Mouse (Mus musculus): Measurements from ENCODE around the gene Arhgap10.

Arhgap10 gene

DNA sequence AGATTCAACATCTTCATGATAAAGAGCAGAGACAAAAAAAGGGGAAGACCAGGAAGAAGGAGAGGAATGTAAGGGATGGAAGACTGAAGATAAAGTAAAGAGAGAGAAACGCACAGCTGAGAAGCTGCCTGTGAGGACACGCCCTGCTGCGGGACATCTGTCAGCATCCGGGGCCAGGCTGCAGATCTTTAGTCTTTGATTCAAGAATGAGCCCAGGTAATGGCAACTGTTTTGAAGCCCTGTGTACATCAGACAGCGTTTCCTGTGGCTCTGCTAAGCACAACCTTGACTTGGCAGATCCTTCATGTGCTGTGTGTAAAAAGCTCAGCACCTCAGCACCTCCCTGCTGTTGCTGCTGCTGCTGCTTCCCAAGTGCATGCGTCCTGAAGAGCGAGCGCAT, 134.1 kb downstream of the Arhgap10 start:
- DNase-seq, result no peak

- DNase-seq, result no peak
These were observed 136.9 kb downstream of the Arhgap10 start for GRCm38 (mm10) chr8:77380844-77381243.

DNA sequence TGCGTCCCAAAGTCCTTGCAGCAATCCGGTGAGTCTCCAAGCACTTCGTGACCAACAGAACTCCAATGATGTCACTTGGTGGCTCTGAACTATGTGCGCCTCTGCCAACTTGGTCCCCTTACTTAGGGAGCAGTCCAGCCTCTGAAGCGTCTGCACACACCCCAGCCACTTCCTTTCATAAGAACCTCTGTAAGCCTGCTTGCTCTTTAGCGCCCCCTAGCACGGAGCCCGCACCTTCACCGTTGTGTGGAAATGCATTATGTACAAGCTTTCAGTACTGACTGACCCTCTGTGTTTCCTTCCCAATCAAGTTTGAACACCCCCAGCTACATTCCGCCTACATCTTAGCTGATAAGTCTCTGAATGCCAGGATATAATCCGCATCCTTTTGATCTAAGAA, 138.5 kb downstream of the Arhgap10 start:
- DNase-seq, result no peak

DNA sequence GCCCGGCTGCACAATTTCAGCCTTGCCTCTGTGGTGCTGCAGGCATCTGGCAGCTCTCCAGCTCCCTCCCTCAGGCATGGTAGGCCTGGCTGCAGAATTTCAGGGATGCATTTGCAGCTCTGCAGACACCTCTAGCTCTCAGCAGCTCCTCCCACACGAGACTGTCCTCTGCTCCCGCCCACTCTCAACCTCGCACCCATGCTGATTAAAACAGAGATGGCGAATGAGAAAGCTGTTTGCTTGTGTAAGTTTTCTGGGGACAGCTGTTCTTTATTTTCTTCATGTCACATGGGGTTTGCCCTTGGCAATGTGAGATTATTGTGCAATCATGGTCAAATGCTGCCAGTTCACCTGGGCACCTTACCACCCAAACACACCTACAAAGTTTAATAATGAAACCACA, 141.3 kb downstream of the Arhgap10 start:
- DNase-seq, result peak; percentile 24

DNA sequence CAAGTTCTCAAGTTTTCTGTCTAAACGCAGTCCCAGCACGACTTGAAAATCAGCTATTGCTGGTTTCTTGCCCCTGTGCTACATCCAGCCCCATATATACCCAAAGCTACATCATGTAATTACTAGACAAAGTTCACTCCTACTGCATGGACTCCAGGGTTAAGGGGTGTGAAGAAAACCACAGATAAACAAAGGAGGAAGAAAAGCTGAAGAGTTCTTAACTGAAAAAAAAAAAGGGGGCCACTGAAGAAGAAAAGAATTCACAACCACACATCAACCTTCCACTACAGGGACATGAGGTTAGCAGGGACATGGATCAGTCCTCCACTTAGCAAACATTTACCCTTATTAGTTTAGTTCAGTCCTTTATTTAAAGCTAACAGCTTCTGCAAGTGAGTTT, 141.8 kb downstream of the Arhgap10 start:
- DNase-seq, result no peak

- DNase-seq, result no peak
These were observed 146.7 kb downstream of the Arhgap10 start for GRCm38 (mm10) chr8:77371006-77371405.

DNA sequence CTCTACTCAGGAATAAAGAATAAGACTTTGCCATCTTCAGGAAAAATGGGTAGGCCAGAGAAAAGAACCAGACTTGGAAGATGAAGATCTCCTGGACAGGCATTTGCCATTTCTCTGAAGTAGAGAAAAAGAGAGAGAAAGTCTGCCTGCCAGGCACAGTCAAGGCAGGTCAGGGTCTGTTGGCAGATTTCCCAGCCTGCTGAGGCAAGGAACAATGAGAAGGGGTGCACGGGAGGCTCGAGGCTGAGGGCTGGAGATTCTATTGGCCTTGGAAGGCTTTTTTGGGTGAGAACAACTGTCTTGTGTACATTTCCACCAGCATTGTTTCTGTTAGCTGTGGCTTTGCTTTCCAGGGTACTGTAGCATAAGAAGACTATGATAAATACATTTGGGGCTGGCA, 147.4 kb downstream of the Arhgap10 start:
- DNase-seq, result peak; percentile 12

GRCm38 (mm10) chr8:77369671-77370070, 148.1 kb downstream of the Arhgap10 start:
- peak; percentile 53 for DNase-seq

- no peak for DNase-seq
These were observed 150.7 kb downstream of the Arhgap10 start for GRCm38 (mm10) chr8:77367091-77367490.

DNA sequence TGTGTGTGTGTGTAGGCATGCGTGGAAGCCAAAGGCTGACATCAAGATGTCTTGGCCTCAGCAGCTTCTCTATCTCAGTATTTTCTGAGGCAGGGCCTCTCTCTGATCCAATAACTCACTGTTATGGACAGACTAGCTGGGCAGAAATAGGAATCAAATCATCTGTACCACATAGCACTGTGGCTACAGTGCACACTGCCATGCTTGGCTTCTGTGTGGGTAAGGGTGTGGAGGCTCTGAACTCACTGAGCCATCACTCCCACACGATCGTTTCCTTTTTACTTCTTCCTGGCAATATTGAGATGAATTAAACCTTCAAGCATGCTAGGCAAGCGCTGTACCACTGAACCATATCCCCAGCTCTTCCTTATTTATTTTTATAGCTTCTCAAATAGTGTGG, 151.3 kb downstream of the Arhgap10 start:
- DNase-seq, result no peak

GRCm38 (mm10) chr8:77365990-77366389, 151.8 kb downstream of the Arhgap10 start:
- DNase-seq, result peak; percentile 26

GRCm38 (mm10) chr8:77364472-77364871, 153.3 kb downstream of the Arhgap10 start:
- DNase-seq, result no peak

- DNase-seq, result no peak
These were observed 156.9 kb downstream of the Arhgap10 start for GRCm38 (mm10) chr8:77360853-77361252.

DNA sequence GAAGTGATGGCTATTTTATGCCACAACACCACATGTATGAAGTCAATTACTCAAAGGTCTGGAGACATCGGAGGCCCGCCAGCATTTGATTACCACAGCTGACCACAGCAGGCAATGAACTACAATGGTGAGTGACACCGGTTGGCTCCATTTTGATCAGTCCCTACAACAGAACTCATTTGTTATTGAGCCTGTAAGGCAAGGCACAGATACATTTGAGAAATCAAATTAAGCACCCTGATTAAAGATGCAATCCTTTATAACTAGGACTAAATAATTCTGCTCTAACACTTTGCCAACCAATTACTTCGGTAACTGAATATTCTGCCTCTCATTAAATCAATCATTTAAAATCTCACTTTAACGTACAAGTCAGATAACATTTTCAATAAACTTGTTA, 157.3 kb downstream of the Arhgap10 start:
- DNase-seq, result no peak

DNA sequence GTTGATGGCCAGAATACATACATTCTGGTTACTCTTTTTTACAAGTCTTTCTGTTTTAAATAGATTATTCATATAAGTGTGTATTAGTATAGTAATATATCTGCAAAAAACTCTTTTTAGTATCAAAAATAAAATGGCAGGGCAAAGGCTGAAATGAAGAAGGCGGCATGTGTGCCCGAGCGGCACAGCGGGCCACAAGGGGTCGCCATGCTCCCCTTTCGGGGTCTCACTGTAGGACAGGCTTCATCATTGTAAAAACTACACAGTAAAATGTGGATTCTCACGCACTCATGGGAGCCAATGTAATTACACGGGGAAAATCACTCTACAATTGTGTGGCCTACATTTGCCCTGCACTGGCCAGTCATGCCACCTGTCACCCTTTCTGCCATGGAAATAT, 160.6 kb downstream of the Arhgap10 start:
- no peak for DNase-seq

- DNase-seq, result no peak
These were observed 162.4 kb downstream of the Arhgap10 start for GRCm38 (mm10) chr8:77355344-77355743.

DNA sequence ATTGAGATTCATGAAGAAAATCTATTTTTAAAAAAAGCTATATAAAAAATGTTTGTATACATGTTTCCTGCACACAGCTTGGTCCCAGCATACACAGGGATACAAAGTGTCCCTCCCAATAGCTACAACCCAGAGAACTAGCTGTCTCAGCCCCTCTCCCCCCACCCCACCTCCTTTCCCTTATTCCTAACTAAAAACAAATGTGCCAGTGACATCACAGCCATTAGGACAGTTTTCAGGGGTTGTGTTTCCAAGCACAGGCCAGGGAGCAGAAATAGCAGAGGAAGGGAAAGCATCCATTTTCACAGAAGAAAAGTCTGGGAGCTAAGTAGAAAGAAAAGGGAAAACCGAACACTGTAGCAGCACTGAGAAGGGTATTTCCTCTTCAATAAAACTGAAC, 163.6 kb downstream of the Arhgap10 start:
- DNase-seq, result no peak

GRCm38 (mm10) chr8:77351177-77351860, 166.4 kb downstream of the Arhgap10 start:
- DNase-seq, result no peak

DNA sequence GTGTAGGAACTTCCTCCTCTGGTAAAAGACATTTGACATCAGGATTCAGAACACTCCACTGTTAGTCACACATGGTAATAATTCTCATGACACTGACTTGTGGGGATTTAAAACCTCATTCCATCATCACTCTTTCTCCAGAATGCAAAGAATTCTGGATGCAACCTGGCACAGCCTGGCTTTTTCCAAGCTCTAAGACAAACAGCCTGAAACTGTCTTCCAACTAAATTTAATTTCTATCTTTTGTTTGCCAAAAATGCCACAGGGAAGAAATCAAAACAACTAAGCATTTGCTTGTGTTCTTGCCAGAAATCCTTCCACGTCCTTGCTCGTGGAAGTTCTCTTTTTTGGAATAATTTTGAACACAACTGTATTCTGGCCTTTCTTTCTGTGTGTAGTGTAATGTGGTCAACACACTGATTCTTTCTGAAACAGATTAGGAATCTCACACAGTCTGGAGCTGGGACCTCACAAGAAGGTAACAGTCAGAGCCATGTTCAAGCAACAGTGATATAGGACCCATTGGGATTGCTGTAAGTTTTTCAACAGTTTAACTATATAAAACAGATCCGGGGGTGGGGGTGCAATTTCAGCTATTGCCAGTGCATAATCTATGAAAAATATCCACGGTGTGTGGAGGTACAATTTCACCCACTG, 167.5 kb downstream of the Arhgap10 start:
- no peak for DNase-seq

DNA sequence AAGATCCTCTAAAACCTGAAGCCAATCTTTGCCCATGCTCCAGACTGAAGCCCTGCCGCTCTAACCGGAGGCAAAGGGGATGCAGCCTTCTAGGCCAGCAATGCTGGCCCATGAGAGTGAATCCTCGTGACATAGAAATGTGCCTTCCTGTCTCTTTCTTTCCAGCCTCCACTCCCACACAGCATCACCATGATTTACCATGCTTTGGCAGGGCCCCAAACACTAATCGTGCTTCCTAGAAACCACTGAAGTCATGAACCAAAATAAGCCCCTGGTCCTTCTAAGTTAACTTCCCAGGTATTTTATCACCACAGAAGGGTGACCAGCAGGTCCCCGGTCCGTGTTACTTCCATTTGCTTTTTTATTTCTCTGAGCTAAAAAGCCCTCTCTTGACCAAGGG, 173.8 kb downstream of the Arhgap10 start:
- peak; percentile 11 for DNase-seq

- no peak for DNase-seq
These were observed 174.4 kb downstream of the Arhgap10 start for GRCm38 (mm10) chr8:77343335-77343734.

DNA sequence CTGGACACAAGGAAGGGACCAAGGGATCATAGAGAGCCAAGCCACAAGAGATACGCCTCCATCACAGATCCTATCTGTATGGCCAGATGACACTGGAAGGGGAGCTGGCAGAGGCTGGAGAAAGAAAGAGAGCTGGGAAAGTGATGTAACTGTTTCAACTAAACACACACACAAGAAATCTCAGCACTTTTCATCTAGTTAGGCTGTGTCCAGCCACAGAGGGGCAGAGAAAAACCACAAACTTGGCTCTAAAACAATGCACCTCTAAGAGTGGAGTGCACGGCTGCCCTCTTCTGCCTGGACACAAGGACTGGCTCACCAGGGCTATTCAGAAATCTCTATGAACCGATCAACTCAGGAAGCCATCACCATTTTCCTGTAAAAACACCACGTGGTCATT, 175.6 kb downstream of the Arhgap10 start:
- DNase-seq, result no peak

DNA sequence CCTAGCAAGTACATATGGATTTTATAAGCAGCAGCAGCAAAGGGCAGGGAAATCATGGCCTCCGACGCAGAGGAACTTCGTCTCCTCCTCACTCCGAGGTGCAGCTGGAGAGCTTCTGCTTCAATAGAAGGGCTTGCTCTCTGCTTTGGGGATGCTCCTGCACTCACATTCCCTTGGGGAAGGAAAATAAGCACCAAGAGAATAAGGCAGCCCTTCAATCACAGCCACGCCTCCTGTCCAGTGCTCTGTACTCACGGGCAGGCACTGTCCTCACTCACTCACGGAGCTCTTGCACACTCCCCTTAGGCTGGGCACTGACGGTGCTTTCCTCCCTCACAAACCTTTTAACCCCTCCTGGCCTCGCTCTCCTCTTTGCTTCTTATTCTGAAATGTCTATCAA, 176.4 kb downstream of the Arhgap10 start:
- no peak for DNase-seq

- no peak for DNase-seq
These were observed 177.6 kb downstream of the Arhgap10 start for GRCm38 (mm10) chr8:77340046-77340747.
